Mouse (Mus musculus) olfactory bulb, adult 2 months (tissue): ENCODE results near the gene Fem1b.

Experiments
- CTCF ChIP-seq: fragments of 200-500 bp; IDR thresholded peaks from 2 replicates; pipeline ENCODE4 v1.5.1; 2012; ENCODE audit warnings: low read depth, mild to moderate bottlenecking, low read length, moderate library complexity; ENCODE audit not compliant: insufficient read depth
- POLR2A ChIP-seq: fragments of 200-500 bp; IDR thresholded peaks from 2 replicates; pipeline ENCODE4 v1.6.1; 2012; ENCODE audit warnings: mild to moderate bottlenecking, low read depth, low read length, moderate library complexity; ENCODE audit not compliant: insufficient read depth

- no peak for TF ChIP-seq CTCF
- no peak for TF ChIP-seq POLR2A
Measured at GRCm38 (mm10) chr9:62746646-62747045, 65.1 kb downstream of the Fem1b start.
